Mouse (Mus musculus): ENCODE measurements around the gene Tbx18.
A peak's percentile ranks its signal among the peaks of the same experiment; 100 is the strongest.

Tbx18 gene

DNA sequence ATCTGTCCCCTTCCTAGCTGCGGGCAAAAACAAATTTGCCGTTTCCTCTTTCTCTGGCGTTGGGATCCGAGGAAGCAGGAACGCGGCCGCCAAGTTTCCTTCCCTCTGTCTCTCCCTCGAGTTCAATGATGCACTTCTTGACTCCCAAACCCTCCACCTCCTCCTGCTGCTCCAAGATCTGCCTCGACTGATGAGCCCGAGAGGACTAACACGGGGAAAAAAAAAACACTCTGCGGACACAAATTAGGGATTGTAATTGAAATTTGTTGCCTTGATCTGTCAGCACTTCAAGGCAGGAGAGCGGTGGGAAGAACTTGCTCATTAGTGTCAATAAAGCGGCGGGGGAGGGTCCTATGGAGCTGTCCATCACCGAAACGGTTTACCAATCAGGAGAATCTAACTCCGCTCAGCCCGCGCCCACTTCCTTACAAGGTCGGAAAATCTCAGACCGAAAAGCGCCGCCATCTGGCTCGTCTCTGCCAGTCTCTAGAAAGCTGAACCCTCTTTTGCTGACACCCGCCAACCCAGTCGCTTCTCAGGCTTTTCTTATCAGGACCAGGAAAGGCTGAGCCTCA lies at the start of gene Tbx18:
Gene Tbx18, minus strand, starts transcription at position 300 of the 575 bp plus-strand sequence.
- DNase-seq = peak; percentile 81 to 88

DNA sequence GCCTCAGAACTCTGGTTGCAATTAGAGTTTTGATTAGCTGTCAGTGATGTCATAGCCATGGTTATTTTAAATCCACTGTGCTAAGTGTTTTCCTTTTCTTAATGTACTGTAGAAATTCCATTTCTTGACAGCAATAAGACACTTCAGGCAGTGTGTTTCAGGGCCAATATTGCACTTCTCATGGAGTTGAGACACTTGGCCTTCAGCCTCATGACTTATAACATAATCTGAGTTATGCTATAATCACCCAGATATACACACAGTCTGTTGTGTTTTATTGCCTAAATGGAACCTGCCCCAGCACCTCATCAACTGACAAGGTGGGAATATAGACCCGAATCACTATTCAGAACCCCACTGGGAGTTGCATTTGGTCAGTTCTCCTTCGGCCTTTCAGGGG lies 42.9 kb upstream of the Tbx18 start:
- DNase-seq = no peak

- DNase-seq = no peak
These were observed 24.6 kb upstream of the Tbx18 start for GRCm38 (mm10) chr9:87755621-87756020.

DNA sequence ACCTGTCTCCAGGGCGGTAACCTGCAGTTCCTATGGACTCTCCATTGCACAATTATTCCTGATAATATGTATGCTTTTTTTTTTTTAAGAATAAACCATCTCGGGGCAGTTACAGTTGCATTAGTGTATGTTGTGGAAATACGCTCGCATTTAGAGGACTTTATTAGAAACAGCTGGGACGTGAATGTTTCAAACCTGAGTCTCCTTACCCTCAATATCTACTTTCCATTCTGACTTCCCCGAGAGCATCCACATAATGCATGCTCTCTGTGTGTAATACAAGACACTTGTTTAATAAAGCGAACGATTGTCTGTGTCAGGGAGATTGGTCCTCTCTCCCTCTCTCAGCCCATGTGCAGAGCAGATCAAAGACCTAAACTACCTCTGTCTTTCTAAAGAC lies 10.5 kb upstream of the Tbx18 start:
- DNase-seq = no peak

DNA sequence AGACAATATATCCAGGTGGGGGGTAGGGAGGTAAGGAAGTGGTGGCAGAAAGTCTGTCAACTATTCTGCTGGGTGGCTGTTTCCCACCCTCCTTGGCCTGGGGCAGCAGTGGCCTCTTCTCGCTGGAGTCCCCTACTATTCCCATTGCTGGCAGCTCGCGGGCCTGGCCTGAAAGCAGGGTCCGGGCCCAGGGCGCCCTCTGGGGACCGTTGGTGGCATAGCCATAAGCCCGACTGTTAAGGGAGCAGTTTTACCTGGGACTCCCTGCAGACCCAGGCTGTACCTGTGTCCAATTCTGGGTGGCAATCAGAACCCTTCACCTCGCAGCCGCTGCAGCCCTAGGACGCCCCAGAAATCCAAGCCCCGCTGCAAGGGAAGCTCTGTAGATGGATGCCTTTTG lies 9.6 kb upstream of the Tbx18 start:
- DNase-seq = peak; percentile 85 to 87

- peak in 1 of 2 experiments; percentile 41 for DNase-seq
These were observed 9.2 kb upstream of the Tbx18 start for GRCm38 (mm10) chr9:87740241-87740645.

- DNase-seq = peak in 1 of 2 experiments; percentile 33
These were observed 8.6 kb upstream of the Tbx18 start for GRCm38 (mm10) chr9:87739543-87740161.

GRCm38 (mm10) chr9:87738766-87739542 lies 7.9 kb upstream of the Tbx18 start:
- DNase-seq = peak in 1 of 2 experiments; percentile 14

DNA sequence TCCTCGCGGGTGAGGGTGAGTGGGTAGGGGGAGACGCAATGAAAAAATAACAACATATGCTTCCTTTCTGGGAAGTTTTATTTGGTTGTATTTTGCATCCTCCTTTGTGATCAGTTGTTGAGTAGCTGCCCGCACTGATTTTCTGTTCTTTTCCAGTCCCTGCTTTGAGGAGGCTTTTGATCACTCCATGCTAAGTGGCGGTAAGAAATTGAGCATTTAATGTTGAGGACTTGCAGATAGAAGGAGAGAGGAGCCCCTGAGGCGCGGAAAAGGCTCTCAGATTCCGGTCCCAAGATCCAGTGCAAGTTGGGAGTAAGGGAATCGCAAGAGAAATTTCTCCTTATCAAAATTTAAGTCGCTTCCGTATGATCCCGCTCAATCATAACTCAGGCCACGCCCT lies 7.1 kb upstream of the Tbx18 start:
- DNase-seq = peak in 1 of 2 experiments; percentile 27

- no peak for DNase-seq
These were observed 6.2 kb upstream of the Tbx18 start for GRCm38 (mm10) chr9:87737271-87737670.

- no peak for DNase-seq
These were observed 4.0 kb upstream of the Tbx18 start for GRCm38 (mm10) chr9:87735046-87735445.

- DNase-seq = no peak
These were observed 3.6 kb upstream of the Tbx18 start for GRCm38 (mm10) chr9:87734631-87735030.

DNA sequence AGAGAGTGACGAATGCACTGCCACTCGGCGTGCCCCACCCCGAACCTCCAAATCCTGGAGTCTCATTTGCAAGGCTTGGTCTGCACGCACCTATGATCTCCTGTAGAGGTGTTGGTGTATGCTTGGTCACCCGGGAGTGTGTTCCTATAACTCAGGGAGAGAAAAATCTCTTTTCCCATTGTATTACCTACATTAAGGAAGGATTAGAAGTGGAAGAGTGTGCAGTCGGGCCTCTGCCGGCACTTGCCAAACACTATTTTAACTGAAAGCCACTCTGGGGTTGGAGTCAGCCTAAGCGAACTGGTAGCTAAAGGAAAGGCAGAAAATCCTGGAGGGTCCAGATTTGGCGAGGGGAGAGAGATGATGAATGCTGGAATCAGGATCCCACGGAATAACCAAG lies 2.7 kb upstream of the Tbx18 start:
- no peak for DNase-seq

DNA sequence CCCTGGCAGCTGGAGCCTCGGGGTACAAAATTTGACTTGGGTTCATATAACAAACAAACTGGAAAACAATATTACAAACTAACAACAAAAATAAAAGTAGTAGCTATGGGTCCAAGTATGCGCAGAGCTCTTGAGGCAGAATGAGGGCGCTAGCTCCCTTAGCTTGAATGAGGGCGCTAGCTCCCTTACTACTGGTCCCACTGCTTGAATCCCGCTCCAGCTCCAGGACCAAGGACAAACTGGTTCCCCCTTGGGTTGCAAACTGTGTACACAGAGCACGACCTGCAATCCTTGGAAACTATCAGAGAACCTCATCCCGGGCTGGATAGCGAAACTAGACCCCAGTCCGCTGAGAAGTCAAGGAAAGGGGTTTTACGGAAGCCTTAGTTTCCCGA lies 2.2 kb upstream of the Tbx18 start:
- DNase-seq = no peak

DNA sequence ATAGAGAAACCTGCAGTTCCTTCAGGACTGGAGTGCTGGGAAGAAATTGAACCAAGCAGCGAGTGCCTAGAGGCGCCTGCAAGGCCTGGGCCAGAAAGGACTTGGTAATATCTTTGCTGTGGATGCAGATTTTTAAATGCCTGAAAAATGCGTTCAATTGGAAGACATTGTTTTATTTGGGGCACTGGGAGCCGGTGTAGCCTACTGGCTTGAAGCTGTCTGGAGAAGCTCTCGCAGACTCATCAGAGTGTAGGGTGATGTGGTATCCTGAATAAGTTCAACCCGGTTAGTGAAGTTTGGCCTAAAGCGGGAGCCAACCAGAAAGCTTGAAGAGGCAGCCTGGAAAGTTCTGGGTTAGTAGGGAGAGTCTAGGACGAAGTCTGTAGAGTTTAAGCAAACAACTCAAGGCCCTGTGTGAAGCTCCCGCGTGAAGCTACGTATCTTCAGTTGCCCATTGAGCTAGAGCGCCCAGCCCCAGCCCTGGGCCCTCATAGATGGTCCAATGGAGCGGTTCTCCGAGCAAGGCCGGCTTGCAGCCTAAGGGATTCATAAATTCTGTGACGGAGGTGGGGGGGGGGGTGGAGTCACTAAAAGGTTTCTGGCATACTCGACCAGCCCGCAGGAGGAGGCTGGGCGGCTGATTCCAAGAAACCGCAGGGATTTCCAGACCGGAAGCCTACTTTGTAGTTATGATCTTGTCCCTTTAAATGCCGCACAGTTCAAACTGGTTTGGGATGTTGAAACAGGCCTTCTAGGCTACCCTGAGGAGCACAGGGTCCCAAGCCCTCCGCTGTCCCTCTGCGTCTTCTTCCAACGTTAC lies 1.6 kb upstream of the Tbx18 start:
- DNase-seq = peak in 1 of 2 experiments; percentile 12

DNA sequence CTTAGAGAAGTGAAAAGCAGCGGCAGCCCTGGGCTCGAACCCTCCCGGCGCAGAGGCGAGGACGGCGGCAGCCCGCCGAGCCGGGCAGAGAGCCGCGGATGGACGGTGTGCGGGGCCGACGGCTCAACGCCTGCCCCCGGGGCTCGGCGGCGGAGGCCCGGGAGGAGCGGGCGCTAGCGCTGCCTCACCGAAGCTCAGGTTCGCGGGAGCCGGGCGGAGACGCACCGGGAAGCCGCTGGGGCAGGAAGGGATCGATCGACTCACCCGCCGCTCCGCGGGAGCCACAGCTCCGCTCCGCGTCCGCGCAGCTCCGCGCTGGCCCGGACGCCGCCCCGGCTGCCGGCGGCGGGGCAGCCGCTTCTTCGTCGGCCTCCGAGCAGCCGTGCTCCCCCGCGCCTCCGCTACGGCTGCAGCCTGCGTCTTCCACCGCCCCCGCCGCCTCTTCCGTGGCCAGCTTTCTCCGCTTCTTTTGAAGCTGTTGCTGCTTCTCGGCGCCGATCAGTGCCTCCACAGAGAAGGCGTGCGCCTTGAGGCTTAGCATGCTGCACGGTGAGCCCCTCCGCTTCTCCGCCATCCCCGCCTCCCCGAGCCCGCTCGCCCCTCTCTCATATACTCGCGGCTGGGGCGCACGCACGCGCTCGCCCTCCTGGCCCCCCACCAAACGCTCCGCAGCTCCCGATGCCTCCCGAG lies 644 bp downstream of the Tbx18 start:
- DNase-seq = peak; percentile 54 to 71

GRCm38 (mm10) chr9:87729316-87730270 lies 1.5 kb downstream of the Tbx18 start:
- peak; percentile 56 to 65 for DNase-seq

DNA sequence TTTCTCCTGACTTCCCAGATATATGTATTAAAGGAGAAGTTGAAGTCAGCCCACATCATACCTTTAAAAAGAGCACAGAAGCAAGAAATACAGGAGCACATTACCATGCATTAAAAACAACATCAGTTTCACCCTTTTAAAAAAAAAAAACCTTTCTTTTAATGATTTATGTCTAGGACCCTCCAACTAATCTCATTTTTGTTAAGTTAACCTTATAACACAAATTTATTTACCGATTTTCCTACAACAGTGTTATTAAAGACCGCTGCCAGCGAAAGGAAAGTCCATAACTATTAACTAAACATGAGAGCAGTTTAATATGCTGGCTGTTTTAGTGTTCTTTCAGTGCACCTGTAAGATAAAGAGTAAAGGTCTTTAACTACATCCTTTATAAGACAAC lies 3.0 kb downstream of the Tbx18 start:
- no peak for DNase-seq

- DNase-seq = peak in 1 of 2 experiments; percentile 14
These were observed 3.7 kb downstream of the Tbx18 start for GRCm38 (mm10) chr9:87727155-87727953.

- no peak for DNase-seq
These were observed 9.3 kb downstream of the Tbx18 start for GRCm38 (mm10) chr9:87721793-87722192.

Measured in kidney, postnatal 4 days (tissue).